Comparison of ENCODE assay signal across 9 mouse cellular contexts in genomic region chr15:99440112-99440815, GRCm38 (mm10). TPM values are rescaled to one million over a fixed set of nuclear protein-coding genes. Genes with fewer than 3 reads are reported as not detected.
DNase-seq lines count a peak whose midpoint lies in the region; ATAC-seq lines count a peak whose summit lies in the region.
"Had no signal": no experiment of that assay in that cellular context is flagged by ENCODE, and none has a peak within 500 bp of the region (broad histone marks: within the 10 kb centered on the region; RNA-seq: fewer than 3 reads in every experiment).

No protein-coding gene starts in this region.

- no peaks in the 10 kb centered on the region for H3K27me3 ChIP-seq in limb, embryonic 11.5 days (ENCODE audit: control insufficient read depth, insufficient read depth, low read length)
- no peaks in the 10 kb centered on the region for H3K27me3 ChIP-seq in neural tube, embryonic 15.5 days (replicated peaks)
- H3K27me3 ChIP-seq: CH12.LX had no signal

- no peak overlapping the region for H3K9ac ChIP-seq in limb, embryonic 11.5 days (ENCODE audit: low read length)
- no peak overlapping the region for H3K9ac ChIP-seq in neural tube, embryonic 15.5 days (replicated peaks)

- WGBS in limb, embryonic 11.5 days: 48% methylated on average over 2 of the region's 2 CpGs
- WGBS in neural tube, embryonic 15.5 days: 42% methylated on average over 2 of the region's 2 CpGs

- peak; percentile 40 for DNase-seq in embryo, embryonic 11 days
- no peak for DNase-seq in embryo, embryonic 10 days (ENCODE audit: low spot score)
- DNase-seq in 3T3-L1 (ENCODE audit: low read depth, low spot score): peak; percentile 39
- DNase-seq in gastrocnemius, postnatal 10 days: peak; percentile 81
- no peak for DNase-seq in limb, embryonic 11.5 days (ENCODE audit: low spot score)
- no peak for DNase-seq in layer of hippocampus, adult 9-10 months (ENCODE audit: low spot score)

- H3K4me2 ChIP-seq in limb, embryonic 11.5 days (ENCODE audit: low read depth, severe bottlenecking): no peak overlapping the region
- H3K4me2 ChIP-seq in neural tube, embryonic 15.5 days: no peak overlapping the region

- H3K4me1 ChIP-seq in limb, embryonic 11.5 days (ENCODE audit: control insufficient read depth, insufficient read depth, low read length): peaks cover 17% of the 10 kb centered on the region
- H3K4me1 ChIP-seq in neural tube, embryonic 15.5 days: peaks cover 52% of the 10 kb centered on the region

- H3K27ac ChIP-seq in limb, embryonic 11.5 days (replicated peaks; ENCODE audit: low read depth, low read length): 0 out of 2 replicates have a peak overlapping the region, but pooled peaks have one; percentile 21
- peak overlapping the region; percentile 73 for H3K27ac ChIP-seq in neural tube, embryonic 15.5 days (replicated peaks)

- no peak overlapping the region for H3K4me3 ChIP-seq in limb, embryonic 11.5 days (ENCODE audit: low read depth, low read length)
- H3K4me3 ChIP-seq in neural tube, embryonic 15.5 days (replicated peaks): no peak overlapping the region

- H3K9me3 ChIP-seq in limb, embryonic 11.5 days (ENCODE audit: control insufficient read depth, low read length): no peaks in the 10 kb centered on the region
- H3K9me3 ChIP-seq in neural tube, embryonic 15.5 days (replicated peaks): no peaks in the 10 kb centered on the region

- no peaks in the 10 kb centered on the region; the same call in 1 of the 2 replicates for H3K36me3 ChIP-seq in limb, embryonic 11.5 days (ENCODE audit: control insufficient read depth, insufficient read depth, low read length)
- H3K36me3 ChIP-seq in neural tube, embryonic 15.5 days: peaks cover 10% of the 10 kb centered on the region; the same call in 1 of the 2 replicates

- peak; percentile 67 for ATAC-seq in limb, embryonic 11.5 days (ENCODE audit: insufficient number of reproducible peaks, low FRiP score, low TSS enrichment, low read depth)
- peak; percentile 62; the same call in 1 of the 2 replicates for ATAC-seq in neural tube, embryonic 15.5 days (ENCODE audit: low FRiP score)
- ATAC-seq in frontal cortex, adult (ENCODE audit: low TSS enrichment): no peak

RNA-seq across cellular contexts. Expression of gene Nckap5l, which starts 17.3 kb away (rescaled TPM):
- 10 to 100 TPM; 12.3 to 21.0 TPM for total RNA-seq in gastrocnemius, postnatal 10 days (2021)
- polyA plus RNA-seq in limb, embryonic 11.5 days (2014; fragmentation: Nextera tagmentation; extraction: Ambion mirVana): 14.2 and 15.6 TPM in 2 replicates
- 12.4 and 13.0 TPM in 2 replicates for polyA plus RNA-seq in neural tube, embryonic 15.5 days (2015; fragmentation: Nextera tagmentation; extraction: Ambion mirVana)

RNA-seq across cellular contexts. Expression of gene Bcdin3d, which starts 34.3 kb away (rescaled TPM):
- 1 to 10 TPM; 5.3 TPM for total RNA-seq in gastrocnemius, postnatal 10 days (2021)
- 17.8 and 20.2 TPM in 2 replicates for polyA plus RNA-seq in limb, embryonic 11.5 days (2014; fragmentation: Nextera tagmentation; extraction: Ambion mirVana)
- polyA plus RNA-seq in neural tube, embryonic 15.5 days (2015; fragmentation: Nextera tagmentation; extraction: Ambion mirVana): 17.0 and 19.0 TPM in 2 replicates

RNA-seq across cellular contexts. Expression of gene Tmbim6, which starts 47.6 kb away (rescaled TPM):
- total RNA-seq in gastrocnemius, postnatal 10 days (2021): 100 to 1,000 TPM; 189 to 194 TPM
- polyA plus RNA-seq in limb, embryonic 11.5 days (2014; fragmentation: Nextera tagmentation; extraction: Ambion mirVana): 225 and 238 TPM in 2 replicates
- 289 and 350 TPM in 2 replicates for polyA plus RNA-seq in neural tube, embryonic 15.5 days (2015; fragmentation: Nextera tagmentation; extraction: Ambion mirVana)

Comparison
In these comparisons a context has a peak if more than half of its experiments do, and no peak if none do; other contexts are left out.
1. DNase-seq: peak in embryo, embryonic 11 days (single experiment), 3T3-L1 (single experiment) and gastrocnemius, postnatal 10 days (single experiment); none in embryo, embryonic 10 days (single experiment), limb, embryonic 11.5 days (single experiment) and layer of hippocampus, adult 9-10 months (single experiment).